Mouse (Mus musculus): ENCODE measurements around the gene Pacsin2. TPM values are rescaled to one million over a fixed set of nuclear protein-coding genes. Genes with fewer than 3 reads are reported as not detected.

Pacsin2 gene
- polyA plus RNA-seq, 1 experiment = 73.5 TPM

GRCm38 (mm10) chr15:83460891-83461290 is 3.5 kb downstream of the Pacsin2 start:
- no peaks in the 10 kb centered on the region for H3K27me3 ChIP-seq (ENCODE audit: control insufficient read depth, insufficient read depth, low read length)
- H3K4me3 ChIP-seq (ENCODE audit: low read depth, low read length) = no peak overlapping the region
- no peak overlapping the region for H3K27ac ChIP-seq (ENCODE audit: insufficient read depth, low read depth, low read length)
- TF ChIP-seq POLR2A (IDR thresholded peaks at IDR 0.05; ENCODE audit: low read depth, low read length) (no peak), CTCF (IDR thresholded peaks at IDR 0.05; ENCODE audit: extremely low read depth, insufficient read length, insufficient replicate concordance, low read depth, low read length) (no peak)
- WGBS = 89% methylated on average over 3 of the region's 3 CpGs
- peaks cover 1% of the 10 kb centered on the region; the same call in 1 of the 2 replicates for H3K36me3 ChIP-seq (ENCODE audit: control insufficient read depth, insufficient read depth, low read length)
- H3K4me1 ChIP-seq (ENCODE audit: control insufficient read depth, insufficient read depth, insufficient read length, low read length) = peaks cover 14% of the 10 kb centered on the region; the same call in 1 of the 2 replicates

- Histone ChIP-seq H3K27ac (ENCODE audit: insufficient read depth, low read depth, low read length) (peak overlapping the region; percentile 70), H3K36me3 (ENCODE audit: control insufficient read depth, insufficient read depth, low read length) (peaks cover 1% of the 10 kb centered on the region; the same call in 1 of the 2 replicates)
- 27% methylated on average over 1 of the region's 1 CpGs for WGBS
Measured at GRCm38 (mm10) chr15:83457541-83457940, 6.9 kb downstream of the Pacsin2 start.

DNA sequence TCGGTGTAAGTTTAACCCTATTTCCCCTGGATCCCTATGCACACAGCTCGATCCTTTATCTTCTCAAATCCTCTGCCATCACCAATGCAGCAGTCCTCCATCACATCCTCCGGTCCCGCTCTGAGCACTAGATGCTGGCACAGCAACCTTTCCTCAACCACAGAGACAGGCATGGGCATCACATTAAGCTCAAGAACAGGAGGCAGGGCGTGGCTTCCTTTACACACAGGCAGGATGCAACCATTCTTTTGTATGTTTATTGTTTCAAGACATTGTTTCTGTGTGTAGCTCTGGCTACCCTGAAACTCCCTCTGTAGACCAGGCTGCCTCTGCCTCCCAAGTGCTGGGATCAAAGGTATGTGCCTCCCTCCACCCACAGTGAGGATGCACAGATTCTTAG is 8.8 kb downstream of the Pacsin2 start:
- H3K4me3 ChIP-seq (ENCODE audit: low read depth, low read length) = no peak overlapping the region
- TF ChIP-seq POLR2A (IDR thresholded peaks at IDR 0.05; ENCODE audit: low read depth, low read length) (no peak), CTCF (IDR thresholded peaks at IDR 0.05; ENCODE audit: extremely low read depth, insufficient read length, insufficient replicate concordance, low read depth, low read length) (no peak)
- H3K4me1 ChIP-seq (ENCODE audit: control insufficient read depth, insufficient read depth, insufficient read length, low read length) = peaks cover 50% of the 10 kb centered on the region
- no peaks in the 10 kb centered on the region for H3K27me3 ChIP-seq (ENCODE audit: control insufficient read depth, insufficient read depth, low read length)
- 0 out of 2 replicates have a peak overlapping the region, but pooled peaks have one; percentile 0 for H3K27ac ChIP-seq (ENCODE audit: insufficient read depth, low read depth, low read length)
- no peaks in the 10 kb centered on the region for H3K36me3 ChIP-seq (ENCODE audit: control insufficient read depth, insufficient read depth, low read length)
- WGBS = 75% methylated on average over 5 of the region's 5 CpGs

More at GRCm38 (mm10) chr15:83457541-83457940, 6.9 kb downstream of the Pacsin2 start:
- H3K4me3 ChIP-seq (ENCODE audit: low read depth, low read length) = no peak overlapping the region
- TF ChIP-seq CTCF (IDR thresholded peaks at IDR 0.05; ENCODE audit: extremely low read depth, insufficient read length, insufficient replicate concordance, low read depth, low read length) (no peak), POLR2A (IDR thresholded peaks at IDR 0.05; ENCODE audit: low read depth, low read length) (no peak)
- no peaks in the 10 kb centered on the region for H3K27me3 ChIP-seq (ENCODE audit: control insufficient read depth, insufficient read depth, low read length)
- H3K4me1 ChIP-seq (ENCODE audit: control insufficient read depth, insufficient read depth, insufficient read length, low read length) = peaks cover 37% of the 10 kb centered on the region

GRCm38 (mm10) chr15:83455034-83455433 is 9.4 kb downstream of the Pacsin2 start:
- TF ChIP-seq POLR2A (IDR thresholded peaks at IDR 0.05; ENCODE audit: low read depth, low read length) (no peak), CTCF (IDR thresholded peaks at IDR 0.05; ENCODE audit: extremely low read depth, insufficient read length, insufficient replicate concordance, low read depth, low read length) (no peak)
- peak overlapping the region; percentile 69; the same call in 1 of the 2 replicates for H3K27ac ChIP-seq (ENCODE audit: insufficient read depth, low read depth, low read length)
- no peak overlapping the region for H3K4me3 ChIP-seq (ENCODE audit: low read depth, low read length)
- no peaks in the 10 kb centered on the region for H3K36me3 ChIP-seq (ENCODE audit: control insufficient read depth, insufficient read depth, low read length)
- peaks cover 56% of the 10 kb centered on the region for H3K4me1 ChIP-seq (ENCODE audit: control insufficient read depth, insufficient read depth, insufficient read length, low read length)
- H3K27me3 ChIP-seq (ENCODE audit: control insufficient read depth, insufficient read depth, low read length) = no peaks in the 10 kb centered on the region
- WGBS = 15% methylated on average over 3 of the region's 3 CpGs

DNA sequence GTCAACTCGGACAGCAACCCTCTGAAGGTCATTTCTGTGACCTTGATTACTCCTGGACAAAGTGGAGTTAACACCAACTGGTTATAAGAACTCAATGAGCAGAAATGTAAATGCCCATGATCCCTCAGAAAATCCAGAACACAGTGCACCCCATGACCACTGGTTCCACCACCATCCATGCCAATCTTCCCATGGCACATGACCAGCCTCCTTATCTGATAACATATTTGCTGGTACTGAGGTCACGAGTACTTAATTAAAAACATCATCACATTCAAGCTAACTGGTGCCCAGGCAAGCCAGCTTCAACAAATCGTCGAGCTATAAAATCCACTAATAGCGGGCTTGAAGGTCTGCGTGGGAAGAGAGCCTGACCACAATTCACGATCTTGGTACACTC is 10.0 kb downstream of the Pacsin2 start:
- H3K36me3 ChIP-seq (ENCODE audit: control insufficient read depth, insufficient read depth, low read length) = no peaks in the 10 kb centered on the region
- H3K4me3 ChIP-seq (ENCODE audit: low read depth, low read length) = no peak overlapping the region
- TF ChIP-seq POLR2A (IDR thresholded peaks at IDR 0.05; ENCODE audit: low read depth, low read length) (no peak), CTCF (IDR thresholded peaks at IDR 0.05; ENCODE audit: extremely low read depth, insufficient read length, insufficient replicate concordance, low read depth, low read length) (no peak)
- peaks cover 61% of the 10 kb centered on the region for H3K4me1 ChIP-seq (ENCODE audit: control insufficient read depth, insufficient read depth, insufficient read length, low read length)
- H3K27me3 ChIP-seq (ENCODE audit: control insufficient read depth, insufficient read depth, low read length) = no peaks in the 10 kb centered on the region
- peak overlapping the region; percentile 69; the same call in 1 of the 2 replicates for H3K27ac ChIP-seq (ENCODE audit: insufficient read depth, low read depth, low read length)
- 51% methylated on average over 7 of the region's 7 CpGs for WGBS

- WGBS = 66% methylated on average over 3 of the region's 3 CpGs
Measured at GRCm38 (mm10) chr15:83453879-83454278, 10.5 kb downstream of the Pacsin2 start.

DNA sequence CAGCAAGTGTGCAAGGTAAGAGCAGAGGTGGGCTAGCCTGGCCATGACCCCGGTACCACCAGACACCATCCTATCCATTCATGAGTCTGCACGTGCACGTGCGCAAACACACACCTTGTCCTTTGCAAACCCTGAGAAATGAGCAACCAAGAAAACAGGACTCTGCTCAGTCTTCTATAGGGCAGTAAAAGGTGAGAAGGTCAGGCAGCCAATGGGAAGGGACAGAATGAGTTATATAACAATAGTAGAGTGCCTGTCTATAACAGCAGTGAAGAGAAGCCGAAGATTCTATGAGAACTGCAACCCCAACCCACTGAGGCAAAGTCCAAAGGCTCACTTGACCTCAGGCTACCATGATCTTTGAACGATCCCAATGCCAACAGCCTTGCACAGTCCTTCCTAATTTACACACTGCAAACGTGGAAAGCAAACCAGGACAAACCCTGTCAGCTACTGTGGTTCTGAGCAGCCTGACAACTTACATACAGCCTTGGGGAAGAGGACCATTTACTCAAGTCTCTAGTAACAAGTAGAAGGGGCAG is 12.1 kb downstream of the Pacsin2 start:
- Histone ChIP-seq H3K27me3 (ENCODE audit: control insufficient read depth, insufficient read depth, low read length) (no peaks in the 10 kb centered on the region), H3K4me3 (ENCODE audit: low read depth, low read length) (no peak overlapping the region), H3K36me3 (ENCODE audit: control insufficient read depth, insufficient read depth, low read length) (no peaks in the 10 kb centered on the region), H3K4me1 (ENCODE audit: control insufficient read depth, insufficient read depth, insufficient read length, low read length) (peaks cover 70% of the 10 kb centered on the region), H3K27ac (ENCODE audit: insufficient read depth, low read depth, low read length) (peak overlapping the region; percentile 99)
- no peak for TF ChIP-seq CTCF (IDR thresholded peaks at IDR 0.05; ENCODE audit: extremely low read depth, insufficient read length, insufficient replicate concordance, low read depth, low read length)
- no peak for TF ChIP-seq POLR2A (IDR thresholded peaks at IDR 0.05; ENCODE audit: low read depth, low read length)
- WGBS = 29% methylated on average over 7 of the region's 7 CpGs

More at GRCm38 (mm10) chr15:83453879-83454278, 10.5 kb downstream of the Pacsin2 start:
- Histone ChIP-seq H3K27ac (ENCODE audit: insufficient read depth, low read depth, low read length) (peak overlapping the region; percentile 17; the same call in 1 of the 2 replicates), H3K4me1 (ENCODE audit: control insufficient read depth, insufficient read depth, insufficient read length, low read length) (peaks cover 62% of the 10 kb centered on the region), H3K27me3 (ENCODE audit: control insufficient read depth, insufficient read depth, low read length) (no peaks in the 10 kb centered on the region), H3K4me3 (ENCODE audit: low read depth, low read length) (no peak overlapping the region), H3K36me3 (ENCODE audit: control insufficient read depth, insufficient read depth, low read length) (no peaks in the 10 kb centered on the region)
- TF ChIP-seq CTCF (IDR thresholded peaks at IDR 0.05; ENCODE audit: extremely low read depth, insufficient read length, insufficient replicate concordance, low read depth, low read length) (no peak), POLR2A (IDR thresholded peaks at IDR 0.05; ENCODE audit: low read depth, low read length) (no peak)
